In the genomic region with DNA sequence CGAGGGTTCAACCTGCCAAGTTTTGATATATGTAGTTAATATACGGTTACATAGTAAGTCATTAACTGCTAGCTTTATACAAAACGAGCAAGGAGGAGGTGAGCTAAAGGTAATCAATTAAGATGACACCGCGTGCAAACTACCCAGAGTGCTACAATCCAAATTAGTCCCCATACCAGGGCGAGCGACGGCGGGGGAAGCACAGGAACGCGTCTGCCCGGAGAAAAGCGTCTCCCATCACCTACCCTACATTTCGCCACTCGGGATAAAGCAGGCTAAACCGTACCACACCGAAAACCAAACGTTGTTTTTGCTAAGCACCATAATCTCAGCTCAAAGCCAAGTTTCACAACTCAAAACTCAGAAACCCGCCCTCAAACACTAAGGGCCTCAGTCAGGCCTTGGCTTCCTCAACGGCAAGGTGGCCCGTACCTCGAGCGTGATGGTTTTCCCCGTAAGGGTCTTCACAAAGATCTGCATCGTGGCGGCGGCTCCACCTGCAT, we compare ENCODE assay signal across 8 mouse cellular contexts. TPM values are rescaled to one million over a fixed set of nuclear protein-coding genes. Genes with fewer than 3 reads are reported as not detected.
DNase-seq lines count a peak whose midpoint lies in the region; ATAC-seq and TF ChIP-seq lines count a peak whose summit lies in the region.

No protein-coding gene starts in this region.

- peak; percentile 16 for ATAC-seq in hindbrain, embryonic 12.5 days (ENCODE audit: low FRiP score)
- peak; percentile 34 for ATAC-seq in midbrain, embryonic 12.5 days (ENCODE audit: low FRiP score, low read depth)

- no peak for DNase-seq in kidney, adult 2 months
- DNase-seq in kidney, adult 9 months, result no peak
- DNase-seq in layer of hippocampus, adult 9-11 months, result no peak
- DNase-seq in adrenal gland, postnatal 4 days (ENCODE audit: low spot score in 2 of 2), result no peak
- DNase-seq in cerebellum, postnatal 14 days, result no peak

- no peaks in the 10 kb centered on the region for H3K27me3 ChIP-seq in kidney, adult 2 months (replicated peaks; ENCODE audit: control insufficient read depth, insufficient read depth, low read length)
- H3K27me3 ChIP-seq in hindbrain, embryonic 12.5 days, result no peaks in the 10 kb centered on the region
- H3K27me3 ChIP-seq in midbrain, embryonic 12.5 days, result no peaks in the 10 kb centered on the region

- peaks cover 4% of the 10 kb centered on the region; the same call in 1 of the 2 replicates for H3K4me1 ChIP-seq in kidney, adult 2 months (ENCODE audit: control insufficient read depth, insufficient read depth, low read length)
- 0 out of 2 replicates have a peak, but pooled peaks cover 2% of the 10 kb centered on the region for H3K4me1 ChIP-seq in brown adipose tissue, adult 24 weeks (ENCODE audit: control insufficient read depth, insufficient read depth, insufficient read length, low read length)
- H3K4me1 ChIP-seq in hindbrain, embryonic 12.5 days, result peaks cover 9% of the 10 kb centered on the region
- peaks cover 12% of the 10 kb centered on the region for H3K4me1 ChIP-seq in midbrain, embryonic 12.5 days

- peak overlapping the region; percentile 60 for H3K4me2 ChIP-seq in hindbrain, embryonic 12.5 days (replicated peaks)
- peak overlapping the region; percentile 66 for H3K4me2 ChIP-seq in midbrain, embryonic 12.5 days (replicated peaks)

- under 1% methylated on average over 27 of the region's 27 CpGs for WGBS in kidney, adult 2 months
- under 1% methylated on average over 27 of the region's 27 CpGs for WGBS in hindbrain, embryonic 12.5 days
- under 1% methylated on average over 27 of the region's 27 CpGs for WGBS in midbrain, embryonic 12.5 days

- H3K4me3 ChIP-seq in kidney, adult 2 months (ENCODE audit: insufficient read depth, low read depth, low read length), result peak overlapping the region; percentile 86
- H3K4me3 ChIP-seq in brown adipose tissue, adult 24 weeks (ENCODE audit: insufficient read depth, low read depth, low read length), result peak overlapping the region; percentile 97
- H3K4me3 ChIP-seq in hindbrain, embryonic 12.5 days, result peak overlapping the region; percentile 54
- H3K4me3 ChIP-seq in midbrain, embryonic 12.5 days, result peak overlapping the region; percentile 77

- peak overlapping the region; percentile 78 for H3K9ac ChIP-seq in hindbrain, embryonic 12.5 days
- peak overlapping the region; percentile 86 for H3K9ac ChIP-seq in midbrain, embryonic 12.5 days (replicated peaks)

- H3K27ac ChIP-seq in kidney, adult 2 months (ENCODE audit: insufficient read depth, low read depth, low read length), result peak overlapping the region; percentile 66
- H3K27ac ChIP-seq in brown adipose tissue, adult 24 weeks (replicated peaks; ENCODE audit: low read depth, low read length), result peak overlapping the region; percentile 75
- H3K27ac ChIP-seq in hindbrain, embryonic 12.5 days, result peak overlapping the region; percentile 82
- H3K27ac ChIP-seq in midbrain, embryonic 12.5 days (replicated peaks), result peak overlapping the region; percentile 75

- peaks cover 6% of the 10 kb centered on the region; the same call in 1 of the 2 replicates for H3K36me3 ChIP-seq in kidney, adult 2 months (ENCODE audit: control insufficient read depth, insufficient read depth, low read length)
- H3K36me3 ChIP-seq in hindbrain, embryonic 12.5 days, result peaks cover 26% of the 10 kb centered on the region
- peaks cover 35% of the 10 kb centered on the region for H3K36me3 ChIP-seq in midbrain, embryonic 12.5 days

- no peaks in the 10 kb centered on the region for H3K9me3 ChIP-seq in hindbrain, embryonic 12.5 days (replicated peaks)
- no peaks in the 10 kb centered on the region for H3K9me3 ChIP-seq in midbrain, embryonic 12.5 days

- TF ChIP-seq POLR2A in kidney, adult 2 months (IDR thresholded peaks at IDR 0.05; ENCODE audit: low read depth, low read length), result no peak

- no peak for TF ChIP-seq CTCF in kidney, adult 2 months (conservative IDR thresholded peaks at IDR 0.05; ENCODE audit: insufficient read depth, insufficient read length, low read depth, low read length)

RNA-seq across cellular contexts. Expression of a gene that starts 0.5 kb away (rescaled TPM):
- 0.22 TPM in 1 of 2 replicates, not detected in the other for polyA plus RNA-seq in kidney, adult 2 months (2012; rRNA removed)
- not detected in 2 replicates for polyA plus RNA-seq in brown adipose tissue, adult 24 weeks (2012; ENCODE audit: insufficient read depth, insufficient read length, missing spikeins)
- polyA plus RNA-seq in hindbrain, embryonic 12.5 days (2016; fragmentation: Nextera tagmentation; extraction: Ambion mirVana), result 0.29 TPM in 1 of 2 replicates, not detected in the other
- polyA plus RNA-seq in midbrain, embryonic 12.5 days (2016; fragmentation: Nextera tagmentation; extraction: Ambion mirVana), result 0.08 and 0.38 TPM in 2 replicates
- total RNA-seq in adrenal gland, postnatal 4 days (2021), result under 1 TPM; 0.42 to 0.48 TPM

RNA-seq across cellular contexts. Expression of a gene that starts 0.6 kb away (rescaled TPM):
- polyA plus RNA-seq in kidney, adult 2 months (2012; rRNA removed), result 104 and 156 TPM in 2 replicates
- polyA plus RNA-seq in brown adipose tissue, adult 24 weeks (2012; ENCODE audit: insufficient read depth, insufficient read length, missing spikeins), result 581 and 723 TPM in 2 replicates
- 662 and 771 TPM in 2 replicates for polyA plus RNA-seq in hindbrain, embryonic 12.5 days (2016; fragmentation: Nextera tagmentation; extraction: Ambion mirVana)
- 705 and 748 TPM in 2 replicates for polyA plus RNA-seq in midbrain, embryonic 12.5 days (2016; fragmentation: Nextera tagmentation; extraction: Ambion mirVana)
- total RNA-seq in adrenal gland, postnatal 4 days (2021), result 1,000 to 10,000 TPM; 1,238 to 1,298 TPM

RNA-seq across cellular contexts. Expression of a gene that starts 21.1 kb away (rescaled TPM):
- polyA plus RNA-seq in kidney, adult 2 months (2012; rRNA removed), result 10.5 and 13.6 TPM in 2 replicates
- 51.4 and 54.4 TPM in 2 replicates for polyA plus RNA-seq in brown adipose tissue, adult 24 weeks (2012; ENCODE audit: insufficient read depth, insufficient read length, missing spikeins)
- 54.7 and 54.8 TPM in 2 replicates for polyA plus RNA-seq in hindbrain, embryonic 12.5 days (2016; fragmentation: Nextera tagmentation; extraction: Ambion mirVana)
- 48.7 and 56.2 TPM in 2 replicates for polyA plus RNA-seq in midbrain, embryonic 12.5 days (2016; fragmentation: Nextera tagmentation; extraction: Ambion mirVana)
- 10 to 100 TPM; 47.1 to 49.7 TPM for total RNA-seq in adrenal gland, postnatal 4 days (2021)

RNA-seq across cellular contexts. Expression of a gene that starts 32.5 kb away (rescaled TPM):
- polyA plus RNA-seq in kidney, adult 2 months (2012; rRNA removed), result 4.2 and 7.8 TPM in 2 replicates
- 45.5 and 67.5 TPM in 2 replicates for polyA plus RNA-seq in brown adipose tissue, adult 24 weeks (2012; ENCODE audit: insufficient read depth, insufficient read length, missing spikeins)
- 19.0 and 19.6 TPM in 2 replicates for polyA plus RNA-seq in hindbrain, embryonic 12.5 days (2016; fragmentation: Nextera tagmentation; extraction: Ambion mirVana)
- polyA plus RNA-seq in midbrain, embryonic 12.5 days (2016; fragmentation: Nextera tagmentation; extraction: Ambion mirVana), result 15.6 and 16.1 TPM in 2 replicates
- 10 to 100 TPM; 17.7 to 22.3 TPM for total RNA-seq in adrenal gland, postnatal 4 days (2021)
